Comparison of ENCODE assay signal across 16 mouse cellular contexts in the genomic region with DNA sequence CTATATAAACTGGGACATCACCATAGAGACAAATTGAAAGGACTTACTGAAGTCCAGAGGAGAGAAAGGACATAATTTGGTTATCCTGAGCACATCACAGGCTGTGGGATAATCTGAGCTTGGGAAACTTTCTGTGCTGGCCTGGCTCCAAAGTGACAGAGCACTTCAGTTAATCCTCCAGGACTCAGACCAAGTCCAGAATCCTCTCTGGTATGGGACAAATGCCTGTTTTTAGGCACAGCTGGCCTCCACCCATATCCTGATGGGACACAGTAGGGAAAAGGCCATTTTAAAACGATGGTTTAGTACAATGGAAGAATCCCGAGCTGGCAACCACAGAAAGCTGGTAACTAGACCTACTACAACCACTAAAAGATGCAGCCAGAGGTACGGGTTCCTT.
DNase-seq lines count a peak whose midpoint lies in the region; ATAC-seq and TF ChIP-seq lines count a peak whose summit lies in the region.
"Had no signal": no experiment of that assay in that cellular context is flagged by ENCODE, and none has a peak within 500 bp of the region (broad histone marks: within the 10 kb centered on the region; RNA-seq: fewer than 3 reads in every experiment).

No protein-coding gene starts in this region.

- H3K4me2 ChIP-seq in liver, embryonic 11.5 days = no peak overlapping the region
- H3K4me2 ChIP-seq: limb, embryonic 15.5 days; midbrain, embryonic 11.5 days; neural tube, embryonic 13.5 days had no signal

- H3K27me3 ChIP-seq in liver, adult 2 months (ENCODE audit: control insufficient read depth, insufficient read depth, low read length) = no peaks in the 10 kb centered on the region
- H3K27me3 ChIP-seq in liver, embryonic 11.5 days (replicated peaks; ENCODE audit: control insufficient read depth, insufficient read depth, low read length) = no peaks in the 10 kb centered on the region
- H3K27me3 ChIP-seq: limb, embryonic 15.5 days; neural tube, embryonic 13.5 days had no signal

- no peak overlapping the region for H3K9ac ChIP-seq in liver, adult 2 months (ENCODE audit: low read depth, low read length)
- H3K9ac ChIP-seq in liver, embryonic 11.5 days (ENCODE audit: low read depth, low read length) = no peak overlapping the region
- H3K9ac ChIP-seq: limb, embryonic 15.5 days; liver, postnatal 0 days; neural tube, embryonic 13.5 days had no signal

- TF ChIP-seq POLR2A in liver, adult 2 months (IDR thresholded peaks at IDR 0.05; ENCODE audit: extremely low read depth, insufficient read depth, low read length) = no peak

- H3K9me3 ChIP-seq in liver, embryonic 11.5 days (ENCODE audit: control insufficient read depth, low read length) = no peaks in the 10 kb centered on the region
- H3K9me3 ChIP-seq: embryonic facial prominence, embryonic 10.5 days; limb, embryonic 15.5 days; neural tube, embryonic 13.5 days had no signal

- H3K36me3 ChIP-seq in liver, adult 2 months (ENCODE audit: control insufficient read depth, insufficient read depth, low read length) = no peaks in the 10 kb centered on the region
- H3K36me3 ChIP-seq in liver, embryonic 11.5 days (ENCODE audit: control insufficient read depth, insufficient read depth, low read length) = no peaks in the 10 kb centered on the region
- H3K36me3 ChIP-seq: embryonic facial prominence, embryonic 10.5 days; limb, embryonic 15.5 days; neural tube, embryonic 13.5 days had no signal

- ATAC-seq in liver, embryonic 11.5 days (replicated peaks; ENCODE audit: low FRiP score) = no peak
- ATAC-seq: hindbrain, postnatal 0 days; liver, postnatal 0 days had no signal

- no peaks in the 10 kb centered on the region for H3K4me1 ChIP-seq in liver, adult 2 months (ENCODE audit: control insufficient read depth, insufficient read depth, low read length)
- no peaks in the 10 kb centered on the region for H3K4me1 ChIP-seq in liver, embryonic 11.5 days (replicated peaks; ENCODE audit: control insufficient read depth, insufficient read depth, low read length)
- H3K4me1 ChIP-seq: neural tube, embryonic 13.5 days had no signal

- intact Hi-C loops in heart, postnatal 14 days (cut with DNase I) = no loop called here

- H3K27ac ChIP-seq in liver, adult 2 months (replicated peaks; ENCODE audit: insufficient read depth, low read depth, low read length) = no peak overlapping the region
- no peak overlapping the region for H3K27ac ChIP-seq in liver, embryonic 11.5 days (ENCODE audit: low read depth, low read length)
- H3K27ac ChIP-seq: embryonic facial prominence, embryonic 10.5 days; hindbrain, postnatal 0 days; layer of hippocampus, adult 2 months; limb, embryonic 15.5 days; neural tube, embryonic 13.5 days had no signal

- H3K4me3 ChIP-seq in liver, adult 2 months (ENCODE audit: insufficient read depth, low read depth, low read length) = no peak overlapping the region
- H3K4me3 ChIP-seq in liver, embryonic 11.5 days (ENCODE audit: low read depth, low read length) = no peak overlapping the region
- H3K4me3 ChIP-seq: embryonic facial prominence, embryonic 10.5 days; layer of hippocampus, adult 2 months; limb, embryonic 15.5 days; neural tube, embryonic 13.5 days had no signal

- WGBS in liver, adult 2 months = 70% methylated on average over 3 of the region's 3 CpGs
- WGBS in liver, embryonic 11.5 days = 72% methylated on average over 3 of the region's 3 CpGs

- peak; percentile 4 for DNase-seq in liver, adult 2 months (ENCODE audit: extremely low read depth, low read depth, low spot score)
- DNase-seq in liver, embryonic 11.5 days (ENCODE audit: low spot score) = no peak
- DNase-seq in gastrocnemius, adult 18-20 months (ENCODE audit: low spot score) = peak; percentile 68
- peak; percentile 41 for DNase-seq in gastrocnemius, postnatal 10 days
- DNase-seq in heart, postnatal 14 days = peak; percentile 48 to 49
- DNase-seq in yolk sac, embryonic 10.5 days (ENCODE audit: low spot score) = no peak
- no peak for DNase-seq in thymus, postnatal 0 days (ENCODE audit: low spot score)
- DNase-seq: cerebellum, adult 9-10 months; kidney, adult 11 months; liver, postnatal 0 days had no signal

- H3K79me2 ChIP-seq in liver, adult 2 months (ENCODE audit: control insufficient read depth, insufficient read depth, low read length) = no peaks in the 10 kb centered on the region

- TF ChIP-seq CTCF in liver, adult 2 months (IDR thresholded peaks at IDR 0.05; ENCODE audit: low read depth, low read length) = no peak

Comparison
In these comparisons a context has a peak if more than half of its experiments do, and no peak if none do; other contexts are left out.
1. DNase-seq: peak in liver, adult 2 months (single experiment), gastrocnemius, adult 18-20 months (single experiment), gastrocnemius, postnatal 10 days (single experiment) and heart, postnatal 14 days (2 of 2); none in liver, embryonic 11.5 days (single experiment), yolk sac, embryonic 10.5 days (single experiment) and thymus, postnatal 0 days (single experiment).